ENCODE assay signal across 7 mouse cellular contexts in genomic region chr1:59763164-59763768, GRCm38 (mm10). TPM values are rescaled to one million over a fixed set of nuclear protein-coding genes. Genes with fewer than 3 reads are reported as not detected.
DNase-seq lines count a peak whose midpoint lies in the region; ATAC-seq and TF ChIP-seq lines count a peak whose summit lies in the region.

Gene Bmpr2 (plus strand): TSS chr1:59763400.

- H3K4me3 ChIP-seq in embryonic facial prominence, embryonic 11.5 days (ENCODE audit: low read depth, low read length): peak within 1 kb of the TSS; percentile 94
- H3K4me3 ChIP-seq in intestine, postnatal 0 days (ENCODE audit: low read depth, low read length): peak within 1 kb of the TSS; percentile 91
- peak within 1 kb of the TSS; percentile 86 for H3K4me3 ChIP-seq in midbrain, embryonic 11.5 days (ENCODE audit: low read depth, low read length)

- DNase-seq in adrenal gland, postnatal 14 days: peak; percentile 95
- peak; percentile 90 for DNase-seq in embryonic facial prominence, embryonic 11.5 days (ENCODE audit: low spot score)
- DNase-seq in left cerebral cortex, postnatal 4 days: peak; percentile 92
- peak; percentile 99 for DNase-seq in midbrain, embryonic 11.5 days (ENCODE audit: low spot score, missing footprints)
- peak; percentile 82 for DNase-seq in right cerebral cortex, postnatal 4 days

- H3K4me2 ChIP-seq in embryonic facial prominence, embryonic 11.5 days (ENCODE audit: low read depth, low read length): peak within 1 kb of the TSS; percentile 83
- H3K4me2 ChIP-seq in intestine, postnatal 0 days (replicated peaks; ENCODE audit: low read depth): peak within 1 kb of the TSS; percentile 83
- H3K4me2 ChIP-seq in midbrain, embryonic 11.5 days: peak within 1 kb of the TSS; percentile 73

- TF ChIP-seq CTCF in intestine, postnatal 0 days (IDR thresholded peaks at IDR 0.05; ENCODE audit: low read depth): peak; percentile 52

- no peaks in the 10 kb centered on the region for H3K27me3 ChIP-seq in embryonic facial prominence, embryonic 11.5 days (ENCODE audit: control insufficient read depth, insufficient read depth, low read length)
- H3K27me3 ChIP-seq in intestine, postnatal 0 days (replicated peaks; ENCODE audit: control insufficient read depth, insufficient read depth, low read length): no peaks in the 10 kb centered on the region
- no peaks in the 10 kb centered on the region for H3K27me3 ChIP-seq in midbrain, embryonic 11.5 days (ENCODE audit: control insufficient read depth, insufficient read depth, low read length)

- H3K36me3 ChIP-seq in embryonic facial prominence, embryonic 11.5 days (replicated peaks; ENCODE audit: control insufficient read depth, insufficient read depth, low read depth, low read length): no peaks in the 10 kb centered on the region
- no peaks in the 10 kb centered on the region for H3K36me3 ChIP-seq in intestine, postnatal 0 days (ENCODE audit: control insufficient read depth, insufficient read depth)
- no peaks in the 10 kb centered on the region for H3K36me3 ChIP-seq in midbrain, embryonic 11.5 days (ENCODE audit: control insufficient read depth, insufficient read depth, low read length)

- peak within 1 kb of the TSS; percentile 98 for H3K27ac ChIP-seq in embryonic facial prominence, embryonic 11.5 days (replicated peaks; ENCODE audit: low read depth, low read length)
- H3K27ac ChIP-seq in intestine, postnatal 0 days (ENCODE audit: low read depth, low read length): peak within 1 kb of the TSS; percentile 97
- H3K27ac ChIP-seq in midbrain, embryonic 11.5 days (ENCODE audit: low read depth, low read length): peak within 1 kb of the TSS; percentile 97

- H3K9ac ChIP-seq in embryonic facial prominence, embryonic 11.5 days (replicated peaks; ENCODE audit: low read length): peak within 1 kb of the TSS; percentile 93
- peak within 1 kb of the TSS; percentile 92 for H3K9ac ChIP-seq in intestine, postnatal 0 days (ENCODE audit: low read depth, low read length)
- peak within 1 kb of the TSS; percentile 91 for H3K9ac ChIP-seq in midbrain, embryonic 11.5 days (ENCODE audit: low read length)

- intact Hi-C loops in left cerebral cortex, postnatal 4 days (cut with DNase I): no loop called here

- peak; percentile 96 for ATAC-seq in embryonic facial prominence, embryonic 11.5 days (replicated peaks; ENCODE audit: insufficient number of reproducible peaks, low FRiP score, low TSS enrichment, low read depth)
- peak; percentile 77 for ATAC-seq in granulocyte monocyte progenitor cell, adult 5-6 weeks (replicated peaks; ENCODE audit: poor library complexity, severe bottlenecking)
- ATAC-seq in intestine, postnatal 0 days: peak; percentile 92
- ATAC-seq in midbrain, embryonic 11.5 days (ENCODE audit: low FRiP score): peak; percentile 95

- no peaks in the 10 kb centered on the region for H3K9me3 ChIP-seq in embryonic facial prominence, embryonic 11.5 days (replicated peaks; ENCODE audit: control insufficient read depth, low read length)
- H3K9me3 ChIP-seq in intestine, postnatal 0 days (ENCODE audit: control insufficient read depth): no peaks in the 10 kb centered on the region
- no peaks in the 10 kb centered on the region for H3K9me3 ChIP-seq in midbrain, embryonic 11.5 days (ENCODE audit: control insufficient read depth, low read length)

- H3K4me1 ChIP-seq in embryonic facial prominence, embryonic 11.5 days (ENCODE audit: control insufficient read depth, insufficient read depth, low read length): no peaks in the 10 kb centered on the region
- 0 out of 2 replicates have a peak, but pooled peaks cover 8% of the 10 kb centered on the region for H3K4me1 ChIP-seq in intestine, postnatal 0 days (replicated peaks; ENCODE audit: control insufficient read depth, insufficient read depth, low read length)
- peaks cover 13% of the 10 kb centered on the region for H3K4me1 ChIP-seq in midbrain, embryonic 11.5 days (ENCODE audit: control insufficient read depth, insufficient read depth, low read length)

- WGBS in embryonic facial prominence, embryonic 11.5 days: under 1% methylated on average over 54 of the region's 75 CpGs
- WGBS in intestine, postnatal 0 days: under 1% methylated on average over 51 of the region's 75 CpGs
- 1% methylated on average over 73 of the region's 75 CpGs for WGBS in midbrain, embryonic 11.5 days

RNA-seq across cellular contexts. Expression of gene Bmpr2, which starts in this region (rescaled TPM):
- total RNA-seq in adrenal gland, postnatal 14 days (2021): 62.0 and 64.6 TPM in 2 replicates
- polyA plus RNA-seq in embryonic facial prominence, embryonic 11.5 days (2014; fragmentation: Nextera tagmentation; extraction: Ambion mirVana): 11.6 and 11.9 TPM in 2 replicates
- 12.5 and 14.5 TPM in 2 replicates for total RNA-seq in granulocyte monocyte progenitor cell, adult 5-6 weeks (2014; fragmentation: Nextera tagmentation)
- 5.7 and 11.8 TPM in 2 replicates for total RNA-seq in granulocyte monocyte progenitor cell, adult 5-6 weeks (2017)
- polyA plus RNA-seq in intestine, postnatal 0 days (2015; fragmentation: Nextera tagmentation; extraction: Ambion mirVana): 5.9 and 6.4 TPM in 2 replicates
- 100 to 1,000 TPM in 1 of 2 experiments, 10 to 100 TPM in 1; 99.7 to 104 TPM for total RNA-seq in left cerebral cortex, postnatal 4 days (2021)
- polyA plus RNA-seq in midbrain, embryonic 11.5 days (2014; fragmentation: Nextera tagmentation; extraction: Ambion mirVana): 11.2 and 12.5 TPM in 2 replicates

Comparison
In these comparisons a context has a peak if more than half of its experiments do, and no peak if none do; other contexts are left out.
1. Peak in every context shown above with its lines: DNase-seq, ATAC-seq, H3K4me3 ChIP-seq and H3K27ac ChIP-seq.